Mouse (Mus musculus): Measurements from ENCODE around the gene Prkca.

DNA sequence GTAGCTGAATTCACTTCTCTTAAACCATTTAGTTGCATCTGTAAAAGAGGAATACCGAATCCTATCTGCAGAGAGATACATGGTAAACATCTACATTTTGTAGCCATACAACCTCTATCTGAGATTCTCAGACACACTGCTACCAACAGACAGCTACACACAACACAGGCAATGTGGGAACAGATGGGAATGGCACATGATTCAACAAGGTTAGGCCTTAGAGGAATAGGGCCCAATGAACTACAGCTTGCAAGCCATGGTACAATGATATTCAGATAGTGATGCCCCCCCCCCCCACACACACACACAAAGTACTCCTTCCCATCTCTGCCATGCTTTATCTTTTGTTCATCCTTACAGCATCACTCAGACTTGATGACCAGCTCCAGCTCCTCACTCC, 181.1 kb downstream of the Prkca start:
- TF ChIP-seq EP300 (IDR thresholded peaks at IDR 0.05; ENCODE audit: insufficient read depth, low read depth, low read length) (no peak), POLR2A (IDR thresholded peaks at IDR 0.05; ENCODE audit: insufficient read depth, low read depth, low read length) (no peak), CTCF (IDR thresholded peaks at IDR 0.05) (no peak)

All from heart, adult 2 months (tissue).